Mouse (Mus musculus) MEL (cell line): Measurements from ENCODE around the gene Ephb2. TPM values are rescaled to one million over a fixed set of nuclear protein-coding genes. Genes with fewer than 3 reads are reported as not detected.

Experiments
- DNase-seq: peaks from one replicate; pipeline ENCODE4 v3.0.0; 2011; ENCODE audit warnings: low read depth, low spot score
- H3K27ac ChIP-seq: 2 replicates; pipeline ENCODE4 v1.5.1; 2012; ENCODE audit warnings: low read depth, mild to moderate bottlenecking, control low read depth, low read length, moderate library complexity; ENCODE audit not compliant: control insufficient read depth
- H3K27me3 ChIP-seq, 2 experiments: fragments of 150-350 bp in 1 of 2; sonication (generic) in 1 of 2; 2 replicates each; pipeline ENCODE4 v1.6.1; 2012; ENCODE audit warnings: low read length in 2 of 2, mild to moderate bottlenecking in 2 of 2, improper control_type of control experiment in 1 of 2, moderate library complexity in 1 of 2; ENCODE audit not compliant: insufficient read depth in 2 of 2, control insufficient read depth in 1 of 2
- H3K36me3 ChIP-seq, 2 experiments: 2 replicates each; pipeline ENCODE4 v1.6.1; 2012 to 2014; ENCODE audit warnings: low read length in 2 of 2, improper control_type of control experiment in 1 of 2, inconsistent platforms in 1 of 2, mild to moderate bottlenecking in 1 of 2; ENCODE audit not compliant: insufficient read depth in 2 of 2, control insufficient read depth in 1 of 2
- H3K4me1 ChIP-seq, 2 experiments: fragments of 150-350 bp in 1 of 2; sonication (generic) in 1 of 2; 2 replicates each; pipeline ENCODE4 v1.6.1; 2012; ENCODE audit warnings: low read length in 2 of 2, improper control_type of control experiment in 1 of 2, mild to moderate bottlenecking in 1 of 2; ENCODE audit not compliant: insufficient read depth in 2 of 2, control insufficient read depth in 1 of 2
- H3K4me3 ChIP-seq, 2 experiments: fragments of 150-350 bp in 1 of 2; sonication (generic) in 1 of 2; 2 replicates each; pipeline ENCODE4 v1.5.1; 2012; ENCODE audit warnings: low read depth in 2 of 2, low read length in 2 of 2, mild to moderate bottlenecking in 2 of 2, moderate library complexity in 2 of 2, control low read depth in 1 of 2, improper control_type of control experiment in 1 of 2; ENCODE audit not compliant: control insufficient read depth in 1 of 2, insufficient read depth in 1 of 2
- H3K79me2 ChIP-seq: 2 replicates; pipeline ENCODE4 v1.6.1; 2012; ENCODE audit warnings: mild to moderate bottlenecking, low read length, moderate library complexity; ENCODE audit not compliant: control insufficient read depth, poor library complexity, insufficient read depth
- H3K9ac ChIP-seq: 2 replicates; pipeline ENCODE4 v1.6.1; 2012; ENCODE audit warnings: low read depth, mild to moderate bottlenecking, control low read depth, low read length, moderate library complexity; ENCODE audit not compliant: control insufficient read depth, poor library complexity, severe bottlenecking
- H3K9me3 ChIP-seq: fragments of 150-350 bp; sonication (generic); replicated peaks from 2 replicates; pipeline ENCODE4 v1.6.1; 2012; ENCODE audit warnings: mild to moderate bottlenecking, low read length, improper control_type of control experiment, moderate library complexity; ENCODE audit not compliant: insufficient read depth
- CHD2 ChIP-seq: IDR thresholded peaks from 2 replicates; pipeline ENCODE4 v1.6.1; 2011; ENCODE audit warnings: low read length, improper control_type of control experiment
- CTCF ChIP-seq, 3 experiments: IDR thresholded peaks in 2 of 3; conservative IDR thresholded peaks in 1 of 3; 2 replicates each; pipeline ENCODE4 v1.5.1; 2011 to 2012; ENCODE audit warnings: low read length in 3 of 3, low read depth in 2 of 3, mild to moderate bottlenecking in 2 of 3, improper control_type of control experiment in 1 of 3, inconsistent platforms in 1 of 3, mixed read lengths in 1 of 3, moderate library complexity in 1 of 3; ENCODE audit not compliant: control insufficient read depth in 1 of 3, insufficient read depth in 1 of 3, poor library complexity in 1 of 3, severe bottlenecking in 1 of 3
- ELF1 ChIP-seq: IDR thresholded peaks from 2 replicates; pipeline ENCODE4 v1.6.1; 2014; ENCODE audit warnings: low read depth, mild to moderate bottlenecking, inconsistent platforms, low read length, improper control_type of control experiment, moderate library complexity
- KAT2A ChIP-seq: conservative IDR thresholded peaks from 2 replicates; pipeline ENCODE4 v1.6.1; 2012; ENCODE audit warnings: low read depth, low read length, improper control_type of control experiment, inconsistent platforms
- MAZ ChIP-seq: IDR thresholded peaks from 2 replicates; pipeline ENCODE4 v1.6.1; 2012; ENCODE audit warnings: low read depth, mild to moderate bottlenecking, inconsistent platforms, low read length, improper control_type of control experiment
- MEF2A ChIP-seq: IDR thresholded peaks from 2 replicates; pipeline ENCODE4 v1.6.1; 2014; ENCODE audit warnings: low read depth, mild to moderate bottlenecking, inconsistent platforms, low read length, improper control_type of control experiment; ENCODE audit not compliant: poor library complexity, insufficient replicate concordance, severe bottlenecking; ENCODE audit errors: extremely low read depth
- POLR2AphosphoS2 ChIP-seq: IDR thresholded peaks from 2 replicates; pipeline ENCODE4 v1.6.1; 2011; ENCODE audit warnings: low read length, improper control_type of control experiment
- POLR2AphosphoS5 ChIP-seq: IDR thresholded peaks from 2 replicates; pipeline ENCODE4 v1.6.1; 2012; ENCODE audit warnings: low read depth, borderline replicate concordance, mild to moderate bottlenecking, inconsistent platforms, low read length, moderate library complexity, mixed read lengths
- SMC3 ChIP-seq: IDR thresholded peaks from 2 replicates; pipeline ENCODE4 v1.6.1; 2011; ENCODE audit warnings: low read depth, low read length, improper control_type of control experiment
- TAL1 ChIP-seq: IDR thresholded peaks from 2 replicates; pipeline ENCODE4 v1.6.1; 2012; ENCODE audit warnings: mild to moderate bottlenecking, inconsistent platforms, low read length, moderate library complexity, mixed read lengths
- ZMIZ1 ChIP-seq: IDR thresholded peaks from 2 replicates; pipeline ENCODE4 v1.6.1; 2012; ENCODE audit warnings: low read depth, mild to moderate bottlenecking, inconsistent platforms, low read length, improper control_type of control experiment, moderate library complexity
- polyA plus RNA-seq, 2 experiments: library from polyadenylated mRNA; stranded (reverse) in 1 of 2; unstranded in 1 of 2; fragments of >175 nt in 1 of 2; fragments of >200 nt in 1 of 2; gene quantifications; 2 replicates each; pipeline versions ENCODE4 v1.2.1 to v1.2.4; 2012; ENCODE audit warnings: low replicate concordance in 2 of 2, low read depth in 1 of 2; ENCODE audit not compliant: insufficient read length in 2 of 2, insufficient read depth in 1 of 2, missing spikeins in 1 of 2
- total RNA-seq: library from RNA; depleted of rRNA; stranded (reverse); fragments of 300-350 nt; gene quantifications from 2 replicates; pipeline ENCODE4 v1.2.3, GENCODE M21; 2012

Ephb2 gene
- total and polyA plus RNA-seq, 3 experiments = 1.9 to 4.1 TPM; not detected in 1

GRCm38 (mm10) chr4:136684485-136684884 lies 151.3 kb downstream of the Ephb2 start:
- no peak overlapping the region for H3K4me3 ChIP-seq
- no peaks in the 10 kb centered on the region for H3K9me3 ChIP-seq
- no peaks in the 10 kb centered on the region for H3K27me3 ChIP-seq
- H3K79me2 ChIP-seq = no peaks in the 10 kb centered on the region
- no peak for TF ChIP-seq ZMIZ1
- TF ChIP-seq CTCF (IDR thresholded peaks at IDR 0.05 in 2 of 3, conservative IDR thresholded peaks at IDR 0.05 in 1 of 3; ENCODE audit: control insufficient read depth in 1 of 3, insufficient read depth in 1 of 3, low read depth in 2 of 3, low read length in 3 of 3, poor library complexity in 1 of 3, severe bottlenecking in 1 of 3) = peak in 2 of 3 experiments; percentile 35 to 48; a peak in 4 of 6 replicates
- no peak for TF ChIP-seq MEF2A
- peak; percentile 48 for TF ChIP-seq SMC3
- no peak for TF ChIP-seq KAT2A
- TF ChIP-seq, all 39 proteins: peak for 2
- no peak overlapping the region for H3K27ac ChIP-seq
- no peaks in the 10 kb centered on the region for H3K36me3 ChIP-seq
- no peak overlapping the region for H3K9ac ChIP-seq
- H3K4me1 ChIP-seq = no peaks in the 10 kb centered on the region
- no peak for DNase-seq

GRCm38 (mm10) chr4:136680641-136681040 lies 155.1 kb downstream of the Ephb2 start:
- Histone ChIP-seq H3K27me3 (no peaks in the 10 kb centered on the region), H3K9me3 (no peaks in the 10 kb centered on the region), H3K27ac (no peak overlapping the region), H3K36me3 (no peaks in the 10 kb centered on the region), H3K79me2 (no peaks in the 10 kb centered on the region), H3K4me3 (no peak overlapping the region)
- TF ChIP-seq POLR2AphosphoS5 = no peak
- no peak for TF ChIP-seq CHD2
- no peak for TF ChIP-seq POLR2AphosphoS2
- TF ChIP-seq TAL1 = no peak
- TF ChIP-seq, all 39 proteins: peak for 0
- no peak overlapping the region for H3K9ac ChIP-seq
- H3K4me1 ChIP-seq = peaks cover 0 to 2% of the 10 kb centered on the region in 2 experiments; a peak in 1 of 4 replicates
- DNase-seq = no peak

GRCm38 (mm10) chr4:136679221-136679620 lies 156.6 kb downstream of the Ephb2 start:
- TF ChIP-seq MAZ = no peak
- TF ChIP-seq ELF1 = no peak
- H3K4me1 ChIP-seq = peaks cover 0 to 2% of the 10 kb centered on the region in 2 experiments; a peak in 1 of 4 replicates

More at GRCm38 (mm10) chr4:136679221-136679620, 156.6 kb downstream of the Ephb2 start:
- H3K9me3 ChIP-seq = no peaks in the 10 kb centered on the region
- no peak for DNase-seq
- H3K79me2 ChIP-seq = no peaks in the 10 kb centered on the region
- H3K36me3 ChIP-seq = no peaks in the 10 kb centered on the region
- no peak overlapping the region for H3K9ac ChIP-seq
- no peaks in the 10 kb centered on the region for H3K27me3 ChIP-seq
- no peak overlapping the region for H3K27ac ChIP-seq
- no peak overlapping the region for H3K4me3 ChIP-seq
